Mouse (Mus musculus): ENCODE measurements around the gene Gcsam. TPM values are rescaled to one million over a fixed set of nuclear protein-coding genes. Genes with fewer than 3 reads are reported as not detected.

Gene Gcsam
- polyA plus RNA-seq, 1 experiment from 2014 or later, result 0.08 TPM

DNA sequence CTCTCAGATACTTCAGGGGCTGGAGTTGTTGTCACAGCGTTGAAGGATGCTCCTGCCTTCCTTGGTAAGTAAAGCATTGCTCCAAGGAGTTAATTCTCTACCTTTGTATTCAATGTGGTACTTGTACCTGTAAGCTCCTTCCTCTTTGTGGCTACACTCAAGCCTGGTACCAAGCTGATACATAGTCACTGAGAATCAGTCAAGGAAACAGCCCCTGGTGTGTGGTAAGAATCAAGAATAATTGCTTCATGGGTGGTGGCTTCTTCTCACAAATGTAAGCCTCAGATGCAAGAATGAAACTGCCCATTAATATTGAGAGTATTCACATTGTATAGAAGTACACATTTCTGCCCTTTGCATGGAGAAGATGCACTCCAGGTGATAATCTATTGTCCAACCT lies 5.8 kb downstream of the Gcsam start:
- no peak overlapping the region for H3K27ac ChIP-seq
- no peak overlapping the region for H3K9ac ChIP-seq
- H3K27me3 ChIP-seq (ENCODE audit: control insufficient read depth, insufficient read depth, low read length), result no peaks in the 10 kb centered on the region
- no peak overlapping the region for H3K4me2 ChIP-seq (replicated peaks)
- H3K9me3 ChIP-seq (ENCODE audit: control insufficient read depth, low read length), result no peaks in the 10 kb centered on the region
- DNase-seq (ENCODE audit: low spot score) (no peak), ATAC-seq (ENCODE audit: low FRiP score) (no peak)
- no peaks in the 10 kb centered on the region for H3K36me3 ChIP-seq (replicated peaks; ENCODE audit: control insufficient read depth, insufficient read depth)
- WGBS, result 88% methylated on average over 1 of the region's 1 CpGs
- H3K4me3 ChIP-seq (replicated peaks; ENCODE audit: low read length), result no peak overlapping the region
- H3K4me1 ChIP-seq (replicated peaks; ENCODE audit: control insufficient read depth, insufficient read depth, low read length), result no peaks in the 10 kb centered on the region

DNA sequence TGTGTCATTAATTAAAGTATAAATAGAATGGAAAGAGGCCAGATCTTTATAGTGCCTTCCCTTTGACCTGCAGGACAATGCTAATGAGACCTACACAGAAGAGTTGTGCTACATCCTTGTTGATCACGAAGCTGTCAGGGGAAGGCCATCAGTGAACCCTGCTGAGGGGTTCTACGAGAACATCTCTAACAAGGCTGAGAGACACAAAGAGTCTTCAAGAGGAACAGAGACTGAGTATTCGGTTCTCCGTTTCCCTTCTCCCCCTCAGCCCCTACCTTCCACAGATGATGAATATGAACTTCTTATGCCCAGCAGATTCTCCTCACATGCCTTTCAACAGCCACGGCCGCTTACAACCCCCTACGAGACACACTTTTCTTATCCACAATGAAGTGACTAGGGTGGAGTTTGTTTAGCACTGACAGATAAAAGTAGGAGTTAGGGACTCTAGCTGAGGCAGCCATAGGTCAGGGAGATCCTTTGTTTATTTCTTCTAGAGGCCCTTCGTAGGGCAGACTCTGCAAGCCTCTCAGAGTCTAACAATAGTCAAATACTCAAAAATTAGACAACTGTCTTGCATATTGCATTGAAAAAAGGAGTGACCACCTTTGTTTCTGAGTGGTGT lies 9.7 kb downstream of the Gcsam start:
- ATAC-seq (ENCODE audit: low FRiP score), result no peak
- H3K36me3 ChIP-seq (replicated peaks; ENCODE audit: control insufficient read depth, insufficient read depth), result no peaks in the 10 kb centered on the region
- 68% methylated on average over 8 of the region's 8 CpGs for WGBS

DNA sequence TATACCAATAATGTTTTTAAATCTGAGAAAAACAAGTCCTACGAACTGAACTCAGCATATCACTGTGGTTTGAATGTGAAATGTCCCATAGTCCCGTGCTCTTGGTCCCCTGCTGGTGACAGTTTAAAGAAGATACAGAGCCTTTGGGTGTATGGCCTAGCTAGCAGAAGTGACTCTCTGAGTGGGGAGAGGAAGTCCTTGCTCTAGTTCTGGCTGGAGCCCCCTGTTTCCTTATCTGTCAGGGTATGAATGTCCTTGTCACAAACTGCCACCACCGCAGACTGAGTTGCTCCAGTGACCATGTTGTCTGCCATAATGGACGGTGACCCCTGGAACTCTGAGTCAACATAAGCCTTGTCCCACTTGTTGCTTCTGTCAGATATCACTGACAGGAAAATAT lies 13.1 kb downstream of the Gcsam start:
- no peak for ATAC-seq (ENCODE audit: low FRiP score)
- WGBS, result 89% methylated on average over 4 of the region's 4 CpGs

More for the DNA sequence above, 9.7 kb downstream of the Gcsam start:
- Histone ChIP-seq H3K27me3 (ENCODE audit: control insufficient read depth, insufficient read depth, low read length) (no peaks in the 10 kb centered on the region), H3K4me2 (replicated peaks) (no peak overlapping the region), H3K9me3 (ENCODE audit: control insufficient read depth, low read length) (no peaks in the 10 kb centered on the region), H3K9ac (no peak overlapping the region), H3K4me3 (replicated peaks; ENCODE audit: low read length) (no peak overlapping the region), H3K4me1 (replicated peaks; ENCODE audit: control insufficient read depth, insufficient read depth, low read length) (no peaks in the 10 kb centered on the region), H3K27ac (no peak overlapping the region)
- no peak for DNase-seq (ENCODE audit: low spot score)

DNA sequence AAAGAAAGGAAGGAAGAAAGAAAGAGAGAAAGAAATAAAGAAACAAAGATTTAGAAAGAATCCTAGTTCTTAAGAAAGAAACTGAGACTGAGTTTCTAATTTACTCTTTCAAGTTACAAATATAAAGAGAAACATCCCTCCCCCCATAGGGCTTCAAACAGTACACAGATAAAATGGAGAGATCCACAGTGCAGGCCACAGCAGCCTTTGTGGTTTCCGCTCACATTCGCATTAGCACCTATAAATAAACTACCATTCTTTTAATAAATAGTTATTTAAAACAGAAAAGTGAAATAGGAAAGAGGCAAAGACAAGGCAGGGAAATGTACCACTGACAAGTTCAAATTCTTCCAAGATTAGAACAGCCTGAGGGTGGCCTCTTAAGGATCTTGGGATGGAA lies 14.6 kb downstream of the Gcsam start:
- H3K27me3 ChIP-seq (ENCODE audit: control insufficient read depth, insufficient read depth, low read length), result no peaks in the 10 kb centered on the region
- no peak overlapping the region for H3K4me2 ChIP-seq (replicated peaks)
- H3K4me1 ChIP-seq (replicated peaks; ENCODE audit: control insufficient read depth, insufficient read depth, low read length), result no peaks in the 10 kb centered on the region
- DNase-seq (ENCODE audit: low spot score) (no peak), ATAC-seq (ENCODE audit: low FRiP score) (no peak)
- no peak overlapping the region for H3K4me3 ChIP-seq (replicated peaks; ENCODE audit: low read length)
- H3K9me3 ChIP-seq (ENCODE audit: control insufficient read depth, low read length), result no peaks in the 10 kb centered on the region
- H3K9ac ChIP-seq, result no peak overlapping the region
- H3K27ac ChIP-seq, result no peak overlapping the region
- H3K36me3 ChIP-seq (replicated peaks; ENCODE audit: control insufficient read depth, insufficient read depth), result no peaks in the 10 kb centered on the region
- 93% methylated on average over 2 of the region's 2 CpGs for WGBS

More for the DNA sequence above, 13.1 kb downstream of the Gcsam start:
- DNase-seq (ENCODE audit: low spot score), result no peak
- Histone ChIP-seq H3K36me3 (replicated peaks; ENCODE audit: control insufficient read depth, insufficient read depth) (no peaks in the 10 kb centered on the region), H3K9me3 (ENCODE audit: control insufficient read depth, low read length) (no peaks in the 10 kb centered on the region), H3K27me3 (ENCODE audit: control insufficient read depth, insufficient read depth, low read length) (no peaks in the 10 kb centered on the region), H3K4me2 (replicated peaks) (no peak overlapping the region), H3K9ac (no peak overlapping the region), H3K4me1 (replicated peaks; ENCODE audit: control insufficient read depth, insufficient read depth, low read length) (no peaks in the 10 kb centered on the region), H3K4me3 (replicated peaks; ENCODE audit: low read length) (no peak overlapping the region), H3K27ac (no peak overlapping the region)

DNA sequence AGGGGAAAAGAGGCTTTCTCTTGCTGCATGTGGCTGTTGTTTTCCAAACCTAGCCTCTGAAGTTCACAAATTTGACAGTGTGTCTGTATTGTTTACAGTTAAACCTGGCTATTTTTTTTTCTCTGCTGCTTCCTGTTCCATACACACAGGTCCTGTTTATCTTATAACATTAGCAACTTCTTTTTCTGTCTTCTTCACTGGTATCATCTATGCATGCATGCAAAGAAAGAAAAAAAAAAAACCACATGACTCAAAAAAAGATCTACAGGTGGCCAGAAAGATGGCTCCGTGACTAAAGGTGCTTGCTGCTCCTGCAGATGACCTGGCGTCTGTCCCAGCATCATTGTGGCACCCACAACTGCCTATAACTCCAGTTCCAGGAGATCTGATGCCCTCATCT lies 15.2 kb downstream of the Gcsam start:
- Histone ChIP-seq H3K27ac (no peak overlapping the region), H3K4me3 (replicated peaks; ENCODE audit: low read length) (no peak overlapping the region), H3K4me2 (replicated peaks) (no peak overlapping the region), H3K27me3 (ENCODE audit: control insufficient read depth, insufficient read depth, low read length) (no peaks in the 10 kb centered on the region), H3K4me1 (replicated peaks; ENCODE audit: control insufficient read depth, insufficient read depth, low read length) (no peaks in the 10 kb centered on the region), H3K36me3 (replicated peaks; ENCODE audit: control insufficient read depth, insufficient read depth) (no peaks in the 10 kb centered on the region), H3K9me3 (ENCODE audit: control insufficient read depth, low read length) (no peaks in the 10 kb centered on the region), H3K9ac (no peak overlapping the region)
- WGBS, result 87% methylated on average over 2 of the region's 2 CpGs
- DNase-seq (ENCODE audit: low spot score) (no peak), ATAC-seq (ENCODE audit: low FRiP score) (no peak)

DNA sequence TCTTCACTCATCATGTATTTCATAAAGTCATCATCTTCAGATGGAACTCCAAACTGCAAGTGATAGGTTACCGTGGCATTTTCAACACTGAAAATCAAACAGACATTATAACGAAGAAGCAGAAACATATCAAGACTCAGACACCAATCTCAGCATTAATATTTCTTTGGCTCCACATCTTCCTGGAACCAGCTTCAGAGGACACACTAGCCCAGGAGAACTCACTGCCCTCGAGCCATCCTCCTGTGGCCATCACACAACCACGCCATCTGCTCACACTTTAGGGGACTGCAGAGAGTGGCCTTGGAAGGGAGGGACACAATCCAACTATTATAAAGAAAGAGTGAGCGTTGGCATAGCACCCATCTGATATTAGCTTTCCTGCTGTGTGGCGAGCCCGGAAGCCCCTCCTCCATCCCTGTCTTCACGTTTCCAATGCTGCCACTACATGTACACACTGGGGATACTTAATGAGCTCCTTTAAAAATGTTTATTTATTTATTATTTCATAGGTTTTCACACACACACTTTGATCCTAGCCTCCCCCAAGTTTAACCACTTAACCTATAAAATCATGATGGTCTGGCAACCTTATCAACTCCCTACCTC lies 19.4 kb downstream of the Gcsam start:
- DNase-seq (ENCODE audit: low spot score), result no peak
- 74% methylated on average over 8 of the region's 8 CpGs for WGBS
- Histone ChIP-seq H3K9ac (no peak overlapping the region), H3K4me2 (replicated peaks) (no peak overlapping the region), H3K4me1 (replicated peaks; ENCODE audit: control insufficient read depth, insufficient read depth, low read length) (no peaks in the 10 kb centered on the region), H3K4me3 (replicated peaks; ENCODE audit: low read length) (no peak overlapping the region), H3K9me3 (ENCODE audit: control insufficient read depth, low read length) (no peaks in the 10 kb centered on the region), H3K36me3 (replicated peaks; ENCODE audit: control insufficient read depth, insufficient read depth) (no peaks in the 10 kb centered on the region), H3K27ac (no peak overlapping the region), H3K27me3 (ENCODE audit: control insufficient read depth, insufficient read depth, low read length) (no peaks in the 10 kb centered on the region)
- no peak for ATAC-seq (ENCODE audit: low FRiP score)

DNA sequence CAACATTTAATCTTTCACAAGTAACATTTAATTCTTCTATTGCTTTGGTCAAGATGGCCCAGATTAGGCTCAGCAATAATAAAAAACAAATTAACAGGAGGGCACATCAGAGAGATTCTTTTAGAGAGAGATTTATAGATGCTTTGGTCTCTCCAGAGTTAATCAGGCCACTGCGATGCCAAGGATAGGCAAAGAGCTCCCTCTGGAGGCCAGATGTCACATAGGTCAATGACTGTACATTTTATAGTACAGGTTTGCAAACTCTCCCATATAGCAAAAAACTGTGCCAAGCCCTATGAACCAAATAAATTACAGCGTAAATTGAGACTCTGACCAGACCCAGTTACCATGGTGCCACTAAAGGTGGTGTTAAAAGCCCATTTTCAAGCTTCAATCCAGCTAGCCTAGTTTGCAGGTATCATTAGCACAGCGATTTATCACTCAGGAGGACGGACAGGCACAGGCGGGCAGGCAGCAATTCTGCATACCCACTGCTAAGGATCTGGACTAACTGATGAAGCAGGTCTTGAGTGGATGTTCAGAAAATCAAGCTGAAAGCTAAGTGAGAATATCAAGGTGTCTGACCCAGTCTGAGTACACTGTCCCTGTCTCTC lies 20.3 kb downstream of the Gcsam start:
- Histone ChIP-seq H3K36me3 (replicated peaks; ENCODE audit: control insufficient read depth, insufficient read depth) (no peaks in the 10 kb centered on the region), H3K4me3 (replicated peaks; ENCODE audit: low read length) (no peak overlapping the region), H3K9ac (no peak overlapping the region), H3K9me3 (ENCODE audit: control insufficient read depth, low read length) (no peaks in the 10 kb centered on the region), H3K27ac (no peak overlapping the region), H3K4me1 (replicated peaks; ENCODE audit: control insufficient read depth, insufficient read depth, low read length) (no peaks in the 10 kb centered on the region), H3K4me2 (replicated peaks) (no peak overlapping the region), H3K27me3 (ENCODE audit: control insufficient read depth, insufficient read depth, low read length) (no peaks in the 10 kb centered on the region)
- WGBS, result 56% methylated on average over 5 of the region's 5 CpGs
- ATAC-seq (ENCODE audit: low FRiP score) (peak; percentile 84; the same call in 1 of the 2 replicates), DNase-seq (ENCODE audit: low spot score) (peak; percentile 85)

DNA sequence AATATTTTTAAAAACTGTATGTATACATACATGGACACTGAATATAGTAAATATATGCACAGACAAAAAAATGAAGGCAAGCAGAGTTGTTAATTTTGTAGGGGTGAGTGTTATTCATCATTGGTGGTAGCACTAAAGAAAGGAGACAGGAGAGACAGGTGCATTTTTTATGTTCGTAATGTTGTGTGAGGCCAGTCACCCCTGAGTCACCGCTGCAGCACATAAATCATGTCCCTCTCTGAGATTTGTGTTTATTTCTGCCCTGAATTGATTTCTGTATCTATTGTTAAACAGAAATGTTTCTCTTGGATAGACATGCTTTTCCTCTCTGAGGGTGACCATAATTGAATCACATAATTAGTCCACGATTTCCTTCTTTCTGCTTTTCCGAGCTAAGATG lies 22.2 kb downstream of the Gcsam start:
- H3K4me3 ChIP-seq (replicated peaks; ENCODE audit: low read length), result no peak overlapping the region
- H3K9me3 ChIP-seq (ENCODE audit: control insufficient read depth, low read length), result no peaks in the 10 kb centered on the region
- H3K9ac ChIP-seq, result no peak overlapping the region
- H3K27me3 ChIP-seq (ENCODE audit: control insufficient read depth, insufficient read depth, low read length), result no peaks in the 10 kb centered on the region
- H3K27ac ChIP-seq, result no peak overlapping the region
- H3K4me1 ChIP-seq (replicated peaks; ENCODE audit: control insufficient read depth, insufficient read depth, low read length), result no peaks in the 10 kb centered on the region
- ATAC-seq (ENCODE audit: low FRiP score), result no peak
- WGBS, result 89% methylated on average over 4 of the region's 4 CpGs
- no peak for DNase-seq (ENCODE audit: low spot score)
- H3K4me2 ChIP-seq (replicated peaks), result no peak overlapping the region
- H3K36me3 ChIP-seq (replicated peaks; ENCODE audit: control insufficient read depth, insufficient read depth), result no peaks in the 10 kb centered on the region

DNA sequence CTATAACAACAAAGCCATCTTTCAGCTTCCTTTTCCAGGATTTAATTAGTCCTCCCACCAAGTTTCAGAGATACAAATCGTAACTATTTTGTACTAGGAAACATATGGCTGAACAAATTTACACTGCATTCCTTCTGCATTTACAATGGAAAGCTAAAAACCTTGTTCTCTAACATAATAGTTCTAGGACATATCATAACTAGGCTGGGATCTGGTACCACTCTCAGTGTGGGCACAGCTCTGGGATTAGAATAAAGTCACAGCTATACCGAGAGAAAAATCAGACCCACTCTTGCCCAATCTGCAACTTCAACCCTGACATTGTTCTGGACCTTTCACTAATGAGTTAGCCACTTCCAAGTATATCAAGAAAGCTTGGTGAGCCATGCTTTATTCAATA lies 25.6 kb downstream of the Gcsam start:
- Histone ChIP-seq H3K36me3 (replicated peaks; ENCODE audit: control insufficient read depth, insufficient read depth) (no peaks in the 10 kb centered on the region), H3K27me3 (ENCODE audit: control insufficient read depth, insufficient read depth, low read length) (no peaks in the 10 kb centered on the region), H3K4me3 (replicated peaks; ENCODE audit: low read length) (no peak overlapping the region), H3K4me1 (replicated peaks; ENCODE audit: control insufficient read depth, insufficient read depth, low read length) (no peaks in the 10 kb centered on the region), H3K27ac (no peak overlapping the region), H3K9ac (no peak overlapping the region), H3K4me2 (replicated peaks) (no peak overlapping the region), H3K9me3 (ENCODE audit: control insufficient read depth, low read length) (no peaks in the 10 kb centered on the region)
- ATAC-seq (ENCODE audit: low FRiP score), result no peak
- DNase-seq (ENCODE audit: low spot score), result no peak
- WGBS, result 91% methylated on average over 2 of the region's 2 CpGs

All from hindbrain, embryonic 14.5 days (tissue).